Mouse (Mus musculus) hindbrain, embryonic 15.5 days (tissue): ENCODE results near the gene Fam43b. TPM values are rescaled to one million over a fixed set of nuclear protein-coding genes. Genes with fewer than 3 reads are reported as not detected.
"Not testable (repeated sequence)": the region's sequence is repeated elsewhere in the genome, so short reads cannot be mapped to it uniquely, and the experiment has no call there.

ENCODE experiments used
- ATAC-seq: fragments of 200-750 bp; cut with Nextera tagmentation; 2 replicates; pipeline ENCODE4 v1.8.0; 2017; ENCODE audit warnings: low read depth, moderate number of reproducible peaks, moderate TSS enrichment; ENCODE audit not compliant: low FRiP score
- H3K27ac ChIP-seq: fragments of 300-500 bp; sonication (generic); replicated peaks from 2 replicates; pipeline ENCODE4 v1.5.1; 2015; ENCODE audit warnings: mild to moderate bottlenecking, inconsistent platforms
- H3K27me3 ChIP-seq: fragments of 300-500 bp; sonication (generic); 2 replicates; pipeline ENCODE4 v1.6.1; 2015; ENCODE audit warnings: control low read depth, inconsistent platforms
- H3K36me3 ChIP-seq: fragments of 300-500 bp; sonication (generic); 2 replicates; pipeline ENCODE4 v1.6.1; 2015; ENCODE audit warnings: control low read depth, inconsistent platforms
- H3K4me1 ChIP-seq: fragments of 300-500 bp; sonication (generic); replicated peaks from 2 replicates; pipeline ENCODE4 v1.6.1; 2015; ENCODE audit warnings: control low read depth, inconsistent platforms
- H3K4me2 ChIP-seq: fragments of 300-500 bp; sonication (generic); 2 replicates; pipeline ENCODE4 v1.6.1; 2015; ENCODE audit warnings: moderate library complexity, mild to moderate bottlenecking, inconsistent platforms
- H3K4me3 ChIP-seq: fragments of 300-500 bp; sonication (generic); 2 replicates; pipeline ENCODE4 v1.5.1; 2015; ENCODE audit warnings: mild to moderate bottlenecking, inconsistent platforms
- H3K9ac ChIP-seq: fragments of 300-500 bp; sonication (generic); 2 replicates; pipeline ENCODE4 v1.6.1; 2015; ENCODE audit warnings: inconsistent platforms
- H3K9me3 ChIP-seq: fragments of 300-500 bp; sonication (generic); 2 replicates; pipeline ENCODE4 v1.6.1; 2016; ENCODE audit warnings: control low read depth, inconsistent platforms
- WGBS: fragments of 180-500 bp; shearing (Covaris S2); methylation state at CpG from one replicate; pipeline ENCODE4 v1.1.7; 2015; 5-methylcytosine and 5-hydroxymethylcytosine counted together
- polyA plus RNA-seq: library from polyadenylated mRNA; unstranded; fragments of >200 nt; fragmentation: Nextera tagmentation; extraction: Ambion mirVana; gene quantifications from 2 replicates; pipeline ENCODE4 v1.2.1, GENCODE M21; 2015

Fam43b gene
- 15.7 and 16.5 TPM in 2 replicates for polyA plus RNA-seq

- Histone ChIP-seq H3K4me2 (peak within 1 kb of the TSS; percentile 94), H3K36me3 (no peaks in the 10 kb centered on the region), H3K4me1 (peaks cover 36% of the 10 kb centered on the region), H3K9ac (peak within 1 kb of the TSS; percentile 60), H3K4me3 (peak within 1 kb of the TSS; percentile 57), H3K27me3 (peaks cover 87% of the 10 kb centered on the region), H3K9me3 (no peaks in the 10 kb centered on the region), H3K27ac (peak within 1 kb of the TSS; percentile 50)
- WGBS, result under 1% methylated on average over 46 of the region's 46 CpGs
- ATAC-seq, result peak; percentile 85
Measured at GRCm38 (mm10) chr4:138395971-138396645, at the start of gene Fam43b. Gene Fam43b, minus strand, starts transcription at chr4:138396528.

- no peak overlapping the region for H3K27ac ChIP-seq
- 7% methylated on average over 5 of the region's 5 CpGs for WGBS
- no peak for ATAC-seq
- H3K27me3 ChIP-seq, result no peaks in the 10 kb centered on the region
- H3K4me3 ChIP-seq, result no peak overlapping the region
- H3K4me1 ChIP-seq, result peaks cover 26% of the 10 kb centered on the region
- H3K9ac ChIP-seq, result no peak overlapping the region
- peaks cover 14% of the 10 kb centered on the region for H3K36me3 ChIP-seq
- H3K9me3 ChIP-seq, result no peaks in the 10 kb centered on the region
- no peak overlapping the region for H3K4me2 ChIP-seq
Measured at GRCm38 (mm10) chr4:138444941-138445340, 48.6 kb upstream of the Fam43b start.

GRCm38 (mm10) chr4:138440062-138440461 lies 43.7 kb upstream of the Fam43b start:
- no peaks in the 10 kb centered on the region for H3K27me3 ChIP-seq
- peaks cover 43% of the 10 kb centered on the region for H3K36me3 ChIP-seq
- no peak for ATAC-seq
- H3K9me3 ChIP-seq, result no peaks in the 10 kb centered on the region
- 82% methylated on average over 3 of the region's 3 CpGs for WGBS
- no peak overlapping the region for H3K4me2 ChIP-seq
- no peak overlapping the region for H3K4me3 ChIP-seq
- H3K4me1 ChIP-seq, result peaks cover 17% of the 10 kb centered on the region
- H3K9ac ChIP-seq, result no peak overlapping the region
- H3K27ac ChIP-seq, result no peak overlapping the region

GRCm38 (mm10) chr4:138434347-138435316 lies 38.3 kb upstream of the Fam43b start, which contains the start of gene Mul1:
Gene Mul1, plus strand, starts transcription at chr4:138434671.
- Histone ChIP-seq H3K9me3 (no peaks in the 10 kb centered on the region), H3K4me2 (peak within 1 kb of the TSS; percentile 92), H3K9ac (peak within 1 kb of the TSS; percentile 91), H3K27me3 (no peaks in the 10 kb centered on the region), H3K4me3 (peak within 1 kb of the TSS; percentile 98), H3K27ac (peak within 1 kb of the TSS; percentile 85), H3K36me3 (peaks cover 28% of the 10 kb centered on the region), H3K4me1 (peaks cover 19% of the 10 kb centered on the region)
- peak; percentile 93 for ATAC-seq
- 1% methylated on average over 64 of the region's 64 CpGs for WGBS

GRCm38 (mm10) chr4:138431340-138431739 lies 35.0 kb upstream of the Fam43b start:
- Histone ChIP-seq H3K36me3 (peaks cover under 1% of the 10 kb centered on the region; the same call in 1 of the 2 replicates), H3K9ac (no peak overlapping the region), H3K4me2 (no peak overlapping the region), H3K4me1 (peaks cover 15% of the 10 kb centered on the region), H3K27ac (no peak overlapping the region), H3K27me3 (peaks cover 4% of the 10 kb centered on the region; the same call in 1 of the 2 replicates), H3K9me3 (no peaks in the 10 kb centered on the region), H3K4me3 (no peak overlapping the region)
- 54% methylated on average over 8 of the region's 8 CpGs for WGBS
- no peak for ATAC-seq

GRCm38 (mm10) chr4:138429778-138430177 lies 33.5 kb upstream of the Fam43b start:
- H3K4me3 ChIP-seq, result no peak overlapping the region
- H3K4me2 ChIP-seq, result no peak overlapping the region
- no peak for ATAC-seq
- no peaks in the 10 kb centered on the region for H3K36me3 ChIP-seq
- WGBS, result 41% methylated on average over 3 of the region's 3 CpGs
- no peak overlapping the region for H3K27ac ChIP-seq
- H3K9ac ChIP-seq, result no peak overlapping the region
- H3K4me1 ChIP-seq, result no peaks in the 10 kb centered on the region
- H3K9me3 ChIP-seq, result no peaks in the 10 kb centered on the region
- H3K27me3 ChIP-seq, result peaks cover 4% of the 10 kb centered on the region; the same call in 1 of the 2 replicates

GRCm38 (mm10) chr4:138426778-138427705 lies 30.7 kb upstream of the Fam43b start:
- Histone ChIP-seq H3K4me1 (no peaks in the 10 kb centered on the region), H3K9me3 (no peaks in the 10 kb centered on the region), H3K9ac (no peak overlapping the region), H3K27me3 (peaks cover 4% of the 10 kb centered on the region; the same call in 1 of the 2 replicates), H3K36me3 (no peaks in the 10 kb centered on the region), H3K27ac (no peak overlapping the region), H3K4me3 (no peak overlapping the region), H3K4me2 (peak overlapping the region; percentile 42)
- 42% methylated on average over 22 of the region's 22 CpGs for WGBS
- ATAC-seq, result no peak

- H3K9me3 ChIP-seq, H3K4me1 ChIP-seq, H3K4me2 ChIP-seq, H3K36me3 ChIP-seq, H3K27me3 ChIP-seq, ATAC-seq, H3K27ac ChIP-seq, H3K9ac ChIP-seq, H3K4me3 ChIP-seq: not testable (repeated sequence)
- 91% methylated on average over 14 of the region's 14 CpGs for WGBS
Measured at GRCm38 (mm10) chr4:138425604-138426003, 29.3 kb upstream of the Fam43b start.

- H3K27me3 ChIP-seq, result peaks cover 4% of the 10 kb centered on the region; the same call in 1 of the 2 replicates
- WGBS, result 87% methylated on average over 6 of the region's 6 CpGs
Measured at GRCm38 (mm10) chr4:138425028-138425427, 28.7 kb upstream of the Fam43b start.

GRCm38 (mm10) chr4:138418340-138418957 lies 22.1 kb upstream of the Fam43b start:
- H3K4me2 ChIP-seq, result no peak overlapping the region
- H3K4me1 ChIP-seq, result peaks cover 22% of the 10 kb centered on the region
- 55% methylated on average over 11 of the region's 11 CpGs for WGBS
- ATAC-seq, result peak; percentile 51
- no peak overlapping the region for H3K4me3 ChIP-seq
- no peaks in the 10 kb centered on the region for H3K9me3 ChIP-seq
- no peak overlapping the region for H3K9ac ChIP-seq
- H3K27ac ChIP-seq, result no peak overlapping the region; the same call in 1 of the 2 replicates
- no peaks in the 10 kb centered on the region for H3K27me3 ChIP-seq
- H3K36me3 ChIP-seq, result no peaks in the 10 kb centered on the region

More at GRCm38 (mm10) chr4:138425028-138425427, 28.7 kb upstream of the Fam43b start:
- no peaks in the 10 kb centered on the region for H3K36me3 ChIP-seq
- H3K4me1 ChIP-seq, result no peaks in the 10 kb centered on the region
- no peaks in the 10 kb centered on the region for H3K9me3 ChIP-seq
- H3K4me3 ChIP-seq, result no peak overlapping the region
- H3K27ac ChIP-seq, result no peak overlapping the region
- ATAC-seq, result no peak
- H3K9ac ChIP-seq, result no peak overlapping the region
- no peak overlapping the region for H3K4me2 ChIP-seq

- Histone ChIP-seq H3K9ac (no peak overlapping the region), H3K27ac (no peak overlapping the region), H3K4me1 (peaks cover 22% of the 10 kb centered on the region), H3K4me2 (no peak overlapping the region), H3K27me3 (no peaks in the 10 kb centered on the region), H3K36me3 (no peaks in the 10 kb centered on the region), H3K9me3 (no peaks in the 10 kb centered on the region), H3K4me3 (no peak overlapping the region)
- WGBS, result 84% methylated on average over 4 of the region's 4 CpGs
- no peak for ATAC-seq
Measured at GRCm38 (mm10) chr4:138417882-138418281, 21.6 kb upstream of the Fam43b start.
